Mouse (Mus musculus) 416B (cell line): ENCODE data around the gene Clasrp.
A peak's percentile ranks its signal among the peaks of the same experiment; 100 is the strongest.

ENCODE experiments used
- DNase-seq: peaks from one replicate; pipeline ENCODE4 v3.0.0; 2011; ENCODE audit warnings: low read depth

Gene Clasrp

GRCm38 (mm10) chr7:19531077-19531476 is 73.2 kb downstream of the Clasrp start:
- peak; percentile 41 for DNase-seq
